16 mouse cellular contexts compared by ENCODE assay signal in genomic region chr14:55333812-55334211, GRCm38 (mm10).
"Had no signal": no experiment of that assay in that cellular context is flagged by ENCODE, and none has a peak within 500 bp of the region (broad histone marks: within the 10 kb centered on the region; RNA-seq: fewer than 3 reads in every experiment).

No protein-coding gene starts in this region.

- H3K27ac ChIP-seq: layer of hippocampus, adult 2 months; limb, embryonic 12.5 days; liver, embryonic 15.5 days; midbrain, embryonic 15.5 days; neural tube, embryonic 13.5 days had no signal

- H3K9ac ChIP-seq: limb, embryonic 12.5 days; liver, embryonic 15.5 days; midbrain, embryonic 15.5 days; neural tube, embryonic 13.5 days had no signal

- H3K4me1 ChIP-seq: limb, embryonic 12.5 days had no signal

- H3K27me3 ChIP-seq: limb, embryonic 12.5 days; liver, embryonic 15.5 days; megakaryocyte, embryonic 14.5 days; midbrain, embryonic 15.5 days; neural tube, embryonic 13.5 days had no signal

- H3K36me3 ChIP-seq: limb, embryonic 12.5 days; liver, embryonic 15.5 days; midbrain, embryonic 15.5 days; neural tube, embryonic 13.5 days had no signal

- H3K4me2 ChIP-seq: limb, embryonic 12.5 days; liver, embryonic 15.5 days; midbrain, embryonic 11.5 days; midbrain, embryonic 15.5 days; neural tube, embryonic 13.5 days had no signal

- H3K9me3 ChIP-seq: limb, embryonic 12.5 days; liver, embryonic 15.5 days; megakaryocyte, embryonic 14.5 days; midbrain, embryonic 15.5 days; neural tube, embryonic 13.5 days had no signal

- H3K4me3 ChIP-seq: layer of hippocampus, adult 2 months; limb, embryonic 12.5 days; liver, embryonic 15.5 days; midbrain, embryonic 15.5 days; neural tube, embryonic 13.5 days had no signal

- ATAC-seq: lung, postnatal 0 days; midbrain, embryonic 15.5 days had no signal

- DNase-seq: kidney, adult 2 months; kidney, postnatal 25 days; lung, adult 2 months; lung, postnatal 4 days; retina, postnatal 1 day; right cerebral cortex, postnatal 14 days; thymus, adult 18-20 months; thymus, postnatal 14 days had no signal
